Mouse (Mus musculus) G1E (cell line): Measurements from ENCODE around the gene Pgm5. TPM values are rescaled to one million over a fixed set of nuclear protein-coding genes. Genes with fewer than 3 reads are reported as not detected.

ENCODE experiments used
- ATAC-seq: 2 replicates; pipeline ENCODE4 v1.8.0; 2016; ENCODE audit warnings: mild to moderate bottlenecking; ENCODE audit not compliant: insufficient number of reproducible peaks, poor library complexity, low FRiP score, severe bottlenecking; ENCODE audit errors: extremely low read depth
- DNase-seq: peaks from one replicate; pipeline ENCODE4 v3.0.0; 2012; ENCODE audit warnings: low spot score
- H3K27me3 ChIP-seq: 2 replicates; pipeline ENCODE4 v1.6.1; 2012; ENCODE audit warnings: mild to moderate bottlenecking, low read length, inconsistent platforms; ENCODE audit not compliant: insufficient read depth
- H3K36me3 ChIP-seq: replicated peaks from 2 replicates; pipeline ENCODE3; 2012; ENCODE audit warnings: mild to moderate bottlenecking, inconsistent platforms
- H3K4me1 ChIP-seq: 2 replicates; pipeline ENCODE4 v1.6.1; 2012; ENCODE audit warnings: low read depth, low read length, inconsistent platforms, mixed read lengths; ENCODE audit not compliant: insufficient read depth
- H3K4me3 ChIP-seq: 2 replicates; pipeline ENCODE4 v1.5.1; 2012; ENCODE audit warnings: low read depth, mild to moderate bottlenecking, inconsistent platforms, low read length, moderate library complexity, mixed read lengths
- H3K9me3 ChIP-seq: replicated peaks from 2 replicates; pipeline ENCODE4 v1.6.1; 2012; ENCODE audit warnings: inconsistent platforms
- CTCF ChIP-seq: IDR thresholded peaks from 2 replicates; pipeline ENCODE4 v1.5.1; 2012; ENCODE audit warnings: low read depth, low read length, inconsistent platforms, mixed read lengths
- GATA1 ChIP-seq: IDR thresholded peaks from 2 replicates; pipeline ENCODE4 v1.6.1; 2012; ENCODE audit warnings: borderline replicate concordance, low read length, inconsistent platforms, mixed read lengths
- GATA2 ChIP-seq: IDR thresholded peaks from 2 replicates; pipeline ENCODE4 v1.6.1; 2012; ENCODE audit warnings: low read depth, low read length, inconsistent platforms, borderline replicate concordance
- POLR2AphosphoS5 ChIP-seq: IDR thresholded peaks from 2 replicates; pipeline ENCODE4 v1.6.1; 2012; ENCODE audit warnings: low read depth, low read length, inconsistent platforms; ENCODE audit not compliant: insufficient replicate concordance
- TAL1 ChIP-seq: conservative IDR thresholded peaks from 2 replicates; pipeline ENCODE4 v1.6.1; 2012; ENCODE audit warnings: low read depth, low read length, inconsistent platforms, mixed read lengths
- polyA plus RNA-seq: library from polyadenylated mRNA; stranded (reverse); fragments of >175 nt; gene quantifications from 2 replicates; pipeline ENCODE4 v1.2.3, GENCODE M21; 2012
- total RNA-seq, 2 experiments: library from RNA; stranded (forward) in 1 of 2; stranded (reverse) in 1 of 2; fragments of 200-1000 nt in 1 of 2; fragments of >200 nt in 1 of 2; fragmentation: Nextera tagmentation in 1 of 2; gene quantifications; 2 replicates each; pipeline ENCODE4 v1.2.3; 2014 to 2017

Gene Pgm5
- total and polyA plus RNA-seq, 3 experiments = 0.16 TPM; not detected in 2

- H3K36me3 ChIP-seq = no peaks in the 10 kb centered on the region
- H3K4me3 ChIP-seq = no peak overlapping the region
- no peak for DNase-seq
- no peak for ATAC-seq
- no peak for TF ChIP-seq GATA1
- TF ChIP-seq TAL1 = no peak
- no peak for TF ChIP-seq GATA2
- no peak for TF ChIP-seq CTCF
- no peak for TF ChIP-seq POLR2AphosphoS5
- H3K4me1 ChIP-seq = no peaks in the 10 kb centered on the region
- H3K9me3 ChIP-seq = no peaks in the 10 kb centered on the region
- peaks cover 8% of the 10 kb centered on the region for H3K27me3 ChIP-seq
Measured at GRCm38 (mm10) chr19:24842080-24842479, 19.6 kb downstream of the Pgm5 start.

- no peak overlapping the region for H3K4me3 ChIP-seq
- no peak for ATAC-seq
- no peaks in the 10 kb centered on the region for H3K27me3 ChIP-seq
- H3K9me3 ChIP-seq = no peaks in the 10 kb centered on the region
- no peak for DNase-seq
- no peaks in the 10 kb centered on the region for H3K4me1 ChIP-seq
- H3K36me3 ChIP-seq = no peaks in the 10 kb centered on the region
- TF ChIP-seq POLR2AphosphoS5 (no peak), GATA1 (no peak), TAL1 (no peak), GATA2 (no peak), CTCF (no peak)
Measured at GRCm38 (mm10) chr19:24824517-24824916, 37.1 kb downstream of the Pgm5 start.

- Histone ChIP-seq H3K4me3 (no peak overlapping the region), H3K9me3 (no peaks in the 10 kb centered on the region), H3K4me1 (no peaks in the 10 kb centered on the region), H3K27me3 (no peaks in the 10 kb centered on the region), H3K36me3 (no peaks in the 10 kb centered on the region)
- ATAC-seq (no peak), DNase-seq (no peak)
- TF ChIP-seq CTCF (no peak), GATA1 (no peak)
Measured at GRCm38 (mm10) chr19:24815661-24816221, 45.9 kb downstream of the Pgm5 start.

- H3K4me1 ChIP-seq = no peaks in the 10 kb centered on the region
- no peaks in the 10 kb centered on the region for H3K27me3 ChIP-seq
- H3K36me3 ChIP-seq = no peaks in the 10 kb centered on the region
- H3K4me3 ChIP-seq = no peak overlapping the region
- ATAC-seq = no peak
- TF ChIP-seq GATA2 = no peak
- no peak for TF ChIP-seq TAL1
- no peak for TF ChIP-seq POLR2AphosphoS5
- TF ChIP-seq CTCF = no peak
- no peak for TF ChIP-seq GATA1
- no peak for DNase-seq
- H3K9me3 ChIP-seq = no peaks in the 10 kb centered on the region
Measured at GRCm38 (mm10) chr19:24812861-24813293, 48.8 kb downstream of the Pgm5 start.

- no peak for DNase-seq
- Histone ChIP-seq H3K4me3 (no peak overlapping the region), H3K36me3 (no peaks in the 10 kb centered on the region), H3K4me1 (no peaks in the 10 kb centered on the region), H3K27me3 (no peaks in the 10 kb centered on the region), H3K9me3 (no peaks in the 10 kb centered on the region)
- no peak for ATAC-seq
- no peak for TF ChIP-seq POLR2AphosphoS5
- TF ChIP-seq GATA1 = no peak
- TF ChIP-seq GATA2 = no peak
- no peak for TF ChIP-seq CTCF
- TF ChIP-seq TAL1 = no peak
Measured at GRCm38 (mm10) chr19:24812106-24812810, 49.4 kb downstream of the Pgm5 start.

GRCm38 (mm10) chr19:24811451-24811850, 50.2 kb downstream of the Pgm5 start:
- no peak for TF ChIP-seq POLR2AphosphoS5
- Histone ChIP-seq H3K4me1 (no peaks in the 10 kb centered on the region), H3K4me3 (no peak overlapping the region), H3K27me3 (no peaks in the 10 kb centered on the region), H3K9me3 (no peaks in the 10 kb centered on the region), H3K36me3 (no peaks in the 10 kb centered on the region)
- no peak for ATAC-seq
- DNase-seq = no peak

- no peaks in the 10 kb centered on the region for H3K4me1 ChIP-seq
- ATAC-seq = no peak
- H3K27me3 ChIP-seq = no peaks in the 10 kb centered on the region
- H3K36me3 ChIP-seq = no peaks in the 10 kb centered on the region
- DNase-seq = no peak
- H3K4me3 ChIP-seq = no peak overlapping the region
- H3K9me3 ChIP-seq = no peaks in the 10 kb centered on the region
- TF ChIP-seq POLR2AphosphoS5 (no peak), CTCF (no peak), GATA2 (no peak), TAL1 (no peak), GATA1 (no peak)
Measured at GRCm38 (mm10) chr19:24806013-24806412, 55.6 kb downstream of the Pgm5 start.
